Mouse (Mus musculus) layer of hippocampus, adult 6 months (tissue): ENCODE data around the gene Mdh1. TPM values are rescaled to one million over a fixed set of nuclear protein-coding genes. Genes with fewer than 3 reads are reported as not detected.

Experiments
- long read RNA-seq, 2 experiments: library from polyadenylated mRNA; unstranded; transcript quantifications; one replicate each; pipeline ENCODE4 v2.0.0; 2019 to 2020
- microRNA-seq: library from miRNA; unstranded; fragments of <30 nt; microRNA quantifications from one replicate; pipeline ENCODE4 v1.2.0, GENCODE M21; 2020
- polyA plus RNA-seq: library from polyadenylated mRNA; unstranded; fragments of <200 nt; fragmentation: Nextera tagmentation; gene quantifications from 2 replicates; pipeline ENCODE4 v1.2.3, GENCODE M21; 2021

Gene Mdh1
- 999 and 1,026 TPM in 2 replicates for polyA plus RNA-seq
- long read RNA-seq, experiment 1, transcript Mdh1-201 (9 exons, 2,122 nt) = major isoform, 1,428 of 1,635 reads
- long read RNA-seq, experiment 1, partial matches to known transcripts = 193 of 1,635 reads
- long read RNA-seq, experiment 1, other reads (novel, unspliced or antisense) = 14 of 1,635 reads
- long read RNA-seq, experiment 2, transcript Mdh1-201 (9 exons, 2,122 nt) = major isoform, 2,849 of 2,932 reads
- long read RNA-seq, experiment 2, partial matches to known transcripts = 47 of 2,932 reads
- long read RNA-seq, experiment 2, other reads (novel, unspliced or antisense) = 36 of 2,932 reads

DNA sequence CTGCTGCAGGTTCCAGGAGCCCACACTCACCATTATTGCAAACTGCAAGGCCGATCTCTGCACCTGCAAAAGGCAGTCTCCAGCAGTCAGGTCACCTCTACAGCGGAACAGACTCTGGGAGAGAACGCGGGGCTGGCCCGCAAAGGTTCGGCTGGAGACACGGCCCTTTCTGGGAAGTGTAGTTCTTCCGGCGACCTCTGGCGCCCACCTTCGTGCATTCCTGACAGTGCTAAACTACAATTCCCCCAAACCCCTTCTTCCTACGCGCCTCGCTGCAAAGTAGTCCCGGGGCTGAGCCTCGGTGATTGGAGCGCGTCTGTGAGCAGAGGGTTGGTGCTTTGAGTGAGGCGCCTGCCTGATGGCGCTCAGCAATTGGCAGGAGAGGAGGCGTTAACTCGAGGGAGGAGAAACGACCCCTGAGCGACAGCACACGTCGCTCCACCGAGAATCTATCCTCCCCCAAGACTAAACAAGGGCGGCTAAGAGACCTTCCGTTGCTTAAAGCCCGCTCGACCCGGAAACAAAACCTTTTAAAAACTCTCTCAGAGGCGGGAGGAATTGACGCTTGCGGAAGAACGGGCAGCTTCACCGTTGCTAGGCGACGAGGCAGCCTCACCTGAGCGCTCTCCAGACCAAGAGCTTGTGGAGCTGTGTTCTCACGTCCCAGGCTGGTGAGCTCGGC lies at the start of gene Mdh1, which contains the start of gene Wdpcp:
Gene Mdh1 (minus strand): TSS at position 668 of the 682 bp plus-strand sequence.
Gene Wdpcp (plus strand): TSS at position 536 of the 682 bp plus-strand sequence.

Small RNA genes within 50 kb of the gene (microRNA-seq; reads per million reads assigned to microRNA genes)
- not detected for gene Gm22990

Other genes with a start within 250 kb of the Mdh1 start
- gene Ugp2, start 201.2 kb downstream of the Mdh1 start, polyA plus RNA-seq = 64.9 and 71.2 TPM in 2 replicates
- 5.2 and 7.3 TPM in 2 replicates for gene Wdpcp, start 132 bp downstream of the Mdh1 start, polyA plus RNA-seq